ENCODE assay signal across 11 mouse cellular contexts in genomic region chr4:130167321-130167720, GRCm38 (mm10). TPM values are rescaled to one million over a fixed set of nuclear protein-coding genes. Genes with fewer than 3 reads are reported as not detected.
DNase-seq lines count a peak whose midpoint lies in the region; ATAC-seq lines count a peak whose summit lies in the region.
"Had no signal": no experiment of that assay in that cellular context is flagged by ENCODE, and none has a peak within 500 bp of the region (broad histone marks: within the 10 kb centered on the region; RNA-seq: fewer than 3 reads in every experiment).

No protein-coding gene starts in this region.

- peaks cover 90% of the 10 kb centered on the region for H3K4me1 ChIP-seq in heart, embryonic 13.5 days
- H3K4me1 ChIP-seq in embryonic facial prominence, embryonic 10.5 days, result peaks cover 73% of the 10 kb centered on the region
- H3K4me1 ChIP-seq in hindbrain, embryonic 11.5 days (replicated peaks; ENCODE audit: control insufficient read depth, insufficient read depth, low read length), result peaks cover 7% of the 10 kb centered on the region; the same call in 1 of the 2 replicates
- H3K4me1 ChIP-seq in midbrain, embryonic 10.5 days, result peaks cover 50% of the 10 kb centered on the region

- peak overlapping the region; percentile 67 for H3K9ac ChIP-seq in heart, embryonic 13.5 days
- H3K9ac ChIP-seq in hindbrain, embryonic 11.5 days (ENCODE audit: low read depth, low read length), result no peak overlapping the region

- 50% methylated on average over 22 of the region's 22 CpGs for WGBS in heart, embryonic 13.5 days
- 44% methylated on average over 22 of the region's 22 CpGs for WGBS in embryonic facial prominence, embryonic 10.5 days
- WGBS in hindbrain, embryonic 11.5 days, result 55% methylated on average over 22 of the region's 22 CpGs
- 47% methylated on average over 22 of the region's 22 CpGs for WGBS in midbrain, embryonic 10.5 days

- peak overlapping the region; percentile 9; the same call in 1 of the 2 replicates for H3K4me3 ChIP-seq in heart, embryonic 13.5 days
- H3K4me3 ChIP-seq in embryonic facial prominence, embryonic 10.5 days, result peak overlapping the region; percentile 38
- no peak overlapping the region for H3K4me3 ChIP-seq in hindbrain, embryonic 11.5 days (ENCODE audit: low read depth, low read length)
- peak overlapping the region; percentile 37 for H3K4me3 ChIP-seq in midbrain, embryonic 10.5 days

- ATAC-seq in heart, embryonic 13.5 days (ENCODE audit: extremely low read depth, insufficient number of reproducible peaks, low FRiP score, low TSS enrichment), result no peak
- ATAC-seq in hindbrain, embryonic 11.5 days (ENCODE audit: low FRiP score), result no peak

- peak overlapping the region; percentile 63 for H3K4me2 ChIP-seq in heart, embryonic 13.5 days
- peak overlapping the region; percentile 5; the same call in 1 of the 2 replicates for H3K4me2 ChIP-seq in hindbrain, embryonic 11.5 days (replicated peaks; ENCODE audit: low read depth, low read length)

- intact Hi-C loops in heart, postnatal 10 days (cut with DNase I), result loop anchor here (10.0 kb wide), 1 partner anchor 353 kb away; the partner anchor contains the start of gene Ptp4a2

- no peak for DNase-seq in heart, postnatal 10 days
- peak; percentile 37 for DNase-seq in embryonic facial prominence, embryonic 10.5 days (ENCODE audit: low spot score)
- DNase-seq in hindbrain, embryonic 11.5 days (ENCODE audit: low spot score), result no peak
- DNase-seq in midbrain, embryonic 10.5 days (ENCODE audit: low spot score), result no peak
- DNase-seq in ovary, adult 18-20 months (ENCODE audit: low spot score), result no peak
- no peak for DNase-seq in thymus, adult 18-20 months
- DNase-seq in layer of hippocampus, adult 18-20 months (ENCODE audit: low spot score in 2 of 2), result no peak
- DNase-seq: left cerebral cortex, postnatal 4 days had no signal

- peak overlapping the region; percentile 91 for H3K27ac ChIP-seq in heart, embryonic 13.5 days (replicated peaks)
- H3K27ac ChIP-seq in embryonic facial prominence, embryonic 10.5 days (replicated peaks), result 0 out of 2 replicates have a peak overlapping the region, but pooled peaks have one; percentile 1
- no peak overlapping the region for H3K27ac ChIP-seq in hindbrain, embryonic 11.5 days (ENCODE audit: low read depth, low read length)
- no peak overlapping the region for H3K27ac ChIP-seq in midbrain, embryonic 10.5 days (replicated peaks)

- no peaks in the 10 kb centered on the region for H3K27me3 ChIP-seq in heart, embryonic 13.5 days (replicated peaks)
- peaks cover 67% of the 10 kb centered on the region for H3K27me3 ChIP-seq in embryonic facial prominence, embryonic 10.5 days (replicated peaks; ENCODE audit: low read depth, poor library complexity, severe bottlenecking)
- H3K27me3 ChIP-seq in hindbrain, embryonic 11.5 days (ENCODE audit: control insufficient read depth, insufficient read depth, low read length), result peaks cover 16% of the 10 kb centered on the region
- H3K27me3 ChIP-seq in midbrain, embryonic 10.5 days (ENCODE audit: low read depth, poor library complexity, severe bottlenecking), result peaks cover 63% of the 10 kb centered on the region

- H3K9me3 ChIP-seq in heart, embryonic 13.5 days, result no peaks in the 10 kb centered on the region
- H3K9me3 ChIP-seq in embryonic facial prominence, embryonic 10.5 days, result no peaks in the 10 kb centered on the region
- H3K9me3 ChIP-seq in hindbrain, embryonic 11.5 days (ENCODE audit: control insufficient read depth, low read length), result no peaks in the 10 kb centered on the region
- H3K9me3 ChIP-seq in midbrain, embryonic 10.5 days (replicated peaks), result no peaks in the 10 kb centered on the region

- peaks cover 18% of the 10 kb centered on the region for H3K36me3 ChIP-seq in heart, embryonic 13.5 days
- H3K36me3 ChIP-seq in embryonic facial prominence, embryonic 10.5 days (replicated peaks), result no peaks in the 10 kb centered on the region; the same call in 1 of the 2 replicates
- H3K36me3 ChIP-seq in hindbrain, embryonic 11.5 days (ENCODE audit: control insufficient read depth, insufficient read depth, low read length), result no peaks in the 10 kb centered on the region
- no peaks in the 10 kb centered on the region for H3K36me3 ChIP-seq in midbrain, embryonic 10.5 days

RNA-seq across cellular contexts. Expression of gene Tinagl1, which starts 7.6 kb away (rescaled TPM):
- 47.4 and 53.0 TPM in 2 replicates for polyA plus RNA-seq in heart, embryonic 13.5 days (2015; fragmentation: Nextera tagmentation; extraction: Ambion mirVana)
- 10 to 100 TPM; 64.6 to 83.6 TPM for total RNA-seq in heart, postnatal 10 days (2021)
- polyA plus RNA-seq in embryonic facial prominence, embryonic 10.5 days (2016; fragmentation: Nextera tagmentation; extraction: Ambion mirVana), result 10.7 and 12.3 TPM in 2 replicates
- polyA plus RNA-seq in hindbrain, embryonic 11.5 days (2014; fragmentation: Nextera tagmentation; extraction: Ambion mirVana), result 8.2 and 10.0 TPM in 2 replicates
- polyA plus RNA-seq in midbrain, embryonic 10.5 days (2016; fragmentation: Nextera tagmentation; extraction: Ambion mirVana), result 7.4 and 7.5 TPM in 2 replicates
- total RNA-seq in layer of hippocampus, adult 18-20 months (2021), result 10 to 100 TPM; 12.5 to 15.9 TPM

RNA-seq across cellular contexts. Expression of gene Hcrtr1, which starts 28.2 kb away (rescaled TPM):
- polyA plus RNA-seq in heart, embryonic 13.5 days (2015; fragmentation: Nextera tagmentation; extraction: Ambion mirVana), result 0.32 TPM in 1 of 2 replicates, not detected in the other
- not detected for total RNA-seq in heart, postnatal 10 days (2021)
- polyA plus RNA-seq in embryonic facial prominence, embryonic 10.5 days (2016; fragmentation: Nextera tagmentation; extraction: Ambion mirVana), result 0.21 and 0.41 TPM in 2 replicates
- 0.46 and 0.59 TPM in 2 replicates for polyA plus RNA-seq in hindbrain, embryonic 11.5 days (2014; fragmentation: Nextera tagmentation; extraction: Ambion mirVana)
- 0.23 and 0.31 TPM in 2 replicates for polyA plus RNA-seq in midbrain, embryonic 10.5 days (2016; fragmentation: Nextera tagmentation; extraction: Ambion mirVana)
- 1 to 10 TPM; 1.6 to 2.3 TPM for total RNA-seq in layer of hippocampus, adult 18-20 months (2021)

RNA-seq across cellular contexts. Expression of gene Gm853, which starts 54.9 kb away (rescaled TPM):
- polyA plus RNA-seq in heart, embryonic 13.5 days (2015; fragmentation: Nextera tagmentation; extraction: Ambion mirVana), result not detected in 2 replicates
- total RNA-seq in heart, postnatal 10 days (2021), result not detected
- polyA plus RNA-seq in embryonic facial prominence, embryonic 10.5 days (2016; fragmentation: Nextera tagmentation; extraction: Ambion mirVana), result not detected in 2 replicates
- 0.45 and 1.2 TPM in 2 replicates for polyA plus RNA-seq in hindbrain, embryonic 11.5 days (2014; fragmentation: Nextera tagmentation; extraction: Ambion mirVana)
- polyA plus RNA-seq in midbrain, embryonic 10.5 days (2016; fragmentation: Nextera tagmentation; extraction: Ambion mirVana), result 0.31 TPM in 1 of 2 replicates, not detected in the other
- not detected for total RNA-seq in layer of hippocampus, adult 18-20 months (2021)
- total RNA-seq: left cerebral cortex, postnatal 4 days had no signal
- polyA plus RNA-seq: frontal cortex, adult 2 months; urinary bladder, adult 2 months had no signal

Comparison
In these comparisons a context has a peak if more than half of its experiments do, and no peak if none do; other contexts are left out.
1. H3K27ac ChIP-seq: peak in heart, embryonic 13.5 days (single experiment) and embryonic facial prominence, embryonic 10.5 days (single experiment); none in hindbrain, embryonic 11.5 days (single experiment) and midbrain, embryonic 10.5 days (single experiment).